Mouse (Mus musculus): ENCODE data around the gene Nckap5l. TPM values are rescaled to one million over a fixed set of nuclear protein-coding genes. Genes with fewer than 3 reads are reported as not detected.
A peak's percentile ranks its signal among the peaks of the same experiment; 100 is the strongest.

Nckap5l gene
- 1.3 and 1.6 TPM in 2 replicates for polyA plus RNA-seq (2012; rRNA removed)

- peak; percentile 61 for DNase-seq (ENCODE audit: low read depth, low spot score)
These were observed at the start of gene Nckap5l for GRCm38 (mm10) chr15:99457606-99458401. Gene Nckap5l, minus strand, starts transcription at chr15:99457748.

GRCm38 (mm10) chr15:99505324-99506095 is 48.0 kb upstream of the Nckap5l start:
- 68% methylated on average over 15 of the region's 15 CpGs for whole genome bisulfite sequencing
- DNase-seq (ENCODE audit: low read depth, low spot score): no peak

More at GRCm38 (mm10) chr15:99457606-99458401, at the start of gene Nckap5l:
- under 1% methylated on average over 42 of the region's 45 CpGs for WGBS

- 77% methylated on average over 5 of the region's 5 CpGs for WGBS
- DNase-seq (ENCODE audit: low read depth, low spot score): no peak
These were observed 45.7 kb upstream of the Nckap5l start for GRCm38 (mm10) chr15:99503256-99503655.

GRCm38 (mm10) chr15:99502311-99502831 is 44.8 kb upstream of the Nckap5l start:
- 46% methylated on average over 12 of the region's 12 CpGs for WGBS
- no peak for DNase-seq (ENCODE audit: low read depth, low spot score)

- no peak for DNase-seq (ENCODE audit: low read depth, low spot score)
- WGBS: 81% methylated on average over 20 of the region's 20 CpGs
These were observed 44.0 kb upstream of the Nckap5l start for GRCm38 (mm10) chr15:99501292-99502260.

- WGBS: 46% methylated on average over 5 of the region's 5 CpGs
- no peak for DNase-seq (ENCODE audit: low read depth, low spot score)
These were observed 42.8 kb upstream of the Nckap5l start for GRCm38 (mm10) chr15:99500320-99500719.

GRCm38 (mm10) chr15:99499726-99500125 is 42.2 kb upstream of the Nckap5l start:
- no peak for DNase-seq (ENCODE audit: low read depth, low spot score)
- WGBS: 74% methylated on average over 6 of the region's 6 CpGs

DNA sequence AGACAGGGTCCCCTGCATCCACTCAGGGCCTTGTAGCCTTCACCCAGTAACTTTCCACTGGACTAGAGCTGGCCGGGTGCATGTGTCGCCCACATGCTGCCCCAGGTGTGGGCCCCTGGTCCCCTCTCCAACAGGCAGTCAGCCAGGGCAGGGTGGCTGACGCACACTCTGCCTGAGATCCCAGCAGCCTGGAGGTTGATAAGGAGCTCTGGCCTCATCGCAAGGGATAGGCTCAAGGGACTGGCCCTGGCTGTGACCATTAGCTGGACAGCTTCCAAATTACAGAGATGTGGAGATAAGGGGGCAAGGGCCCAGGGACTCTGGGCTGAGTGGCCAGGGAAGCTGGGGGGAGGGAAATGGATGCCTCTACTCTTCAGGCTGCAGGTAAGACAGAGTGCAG is 41.2 kb upstream of the Nckap5l start:
- DNase-seq (ENCODE audit: low read depth, low spot score): no peak
- WGBS: 21% methylated on average over 4 of the region's 4 CpGs

DNA sequence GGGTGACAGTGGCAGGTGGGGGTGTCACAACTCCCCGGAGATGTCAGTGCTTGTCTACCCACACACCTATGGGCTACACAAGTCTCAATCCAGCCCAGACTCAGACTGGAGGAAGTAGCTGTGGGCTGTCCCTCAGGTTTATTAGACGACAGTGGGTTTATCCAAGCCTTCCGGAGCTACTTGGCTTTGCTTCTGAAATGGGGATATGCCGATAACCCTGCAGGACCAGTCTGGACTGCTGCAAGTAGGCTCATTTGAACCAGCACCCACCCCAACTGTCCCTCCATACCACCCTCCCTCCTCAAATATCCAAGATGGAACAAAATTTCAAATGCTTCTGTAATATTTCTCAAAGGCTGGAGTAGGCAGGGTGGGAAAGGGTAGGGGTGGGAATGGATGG is 40.8 kb upstream of the Nckap5l start:
- 50% methylated on average over 4 of the region's 4 CpGs for WGBS
- no peak for DNase-seq (ENCODE audit: low read depth, low spot score)

DNA sequence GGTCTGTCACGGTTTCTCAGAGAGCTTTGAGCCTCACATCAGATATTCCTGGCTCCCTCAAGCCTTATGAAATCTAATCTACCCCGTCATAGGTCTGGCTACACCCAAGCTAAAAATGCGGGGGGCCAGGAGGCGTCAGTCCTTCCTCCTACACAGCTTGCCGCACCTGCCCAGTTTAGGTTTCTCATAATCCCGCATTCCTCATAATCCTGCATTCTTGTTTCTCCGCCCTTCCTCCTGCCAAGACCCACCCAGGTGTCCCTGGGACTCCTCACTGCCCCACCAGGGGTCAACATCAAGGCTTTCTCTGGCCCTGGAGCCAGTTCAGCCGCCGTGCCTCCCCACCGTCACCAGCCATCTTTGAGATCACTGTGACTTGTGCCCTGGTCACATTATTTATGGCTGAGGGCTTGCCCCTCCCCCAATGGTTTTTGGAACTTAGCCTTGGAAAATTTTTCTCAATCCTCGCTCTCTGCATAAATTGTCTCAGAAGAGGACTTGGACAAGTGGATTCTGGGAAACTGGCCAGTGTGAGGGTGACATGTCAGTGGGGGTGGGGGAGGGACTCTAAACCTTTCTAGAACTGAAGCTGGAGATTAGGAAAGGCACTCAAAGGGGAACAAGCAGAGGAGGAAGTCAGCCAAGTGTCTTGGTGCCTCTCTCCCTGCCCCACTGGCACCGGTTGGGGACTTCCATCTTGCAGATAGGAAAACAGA is 40.1 kb upstream of the Nckap5l start:
- WGBS: 44% methylated on average over 12 of the region's 12 CpGs
- no peak for DNase-seq (ENCODE audit: low read depth, low spot score)

DNA sequence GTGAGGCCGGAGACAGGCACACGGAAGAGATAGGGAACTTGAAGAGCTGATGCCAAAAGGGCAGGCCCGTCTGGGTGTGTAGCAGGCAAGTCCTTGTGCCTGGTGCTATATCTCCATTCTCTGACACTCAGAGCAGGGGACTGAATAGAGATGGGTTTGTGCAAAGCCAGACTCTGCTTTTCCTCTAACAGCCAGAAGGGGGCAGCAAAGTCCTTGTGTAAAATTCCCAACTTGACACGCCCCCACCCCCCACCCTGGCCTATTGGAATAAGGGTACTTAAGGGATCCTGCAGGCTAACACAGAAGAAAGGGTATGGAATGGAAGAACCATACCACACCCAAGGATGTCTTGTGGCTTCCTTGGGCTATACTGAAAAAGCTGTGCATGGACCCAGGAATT is 39.5 kb upstream of the Nckap5l start:
- DNase-seq (ENCODE audit: low read depth, low spot score): no peak
- WGBS: 4% methylated on average over 4 of the region's 4 CpGs

DNA sequence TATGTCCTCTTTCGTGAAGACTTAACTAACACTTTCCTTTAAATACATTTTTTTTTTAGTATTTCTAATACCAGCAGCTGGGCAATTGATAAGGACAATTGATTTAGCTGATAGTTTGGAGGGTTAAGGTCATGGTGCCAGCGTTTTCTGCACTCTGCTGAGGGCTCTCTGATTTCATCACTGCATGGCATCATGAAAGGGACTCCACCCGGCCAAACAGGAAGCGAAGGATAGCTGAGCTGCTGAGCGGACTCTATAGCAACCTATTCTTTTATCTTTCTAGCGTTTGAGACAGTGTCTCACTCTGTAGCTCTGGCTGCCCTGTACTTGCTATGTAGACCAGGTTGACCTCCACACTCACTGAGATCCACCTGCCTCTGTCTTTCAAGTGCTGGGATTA is 27.2 kb upstream of the Nckap5l start:
- no peak for DNase-seq (ENCODE audit: low read depth, low spot score)
- WGBS: 52% methylated on average over 6 of the region's 6 CpGs

- WGBS: 79% methylated on average over 1 of the region's 1 CpGs
- no peak for DNase-seq (ENCODE audit: low read depth, low spot score)
These were observed 18.3 kb upstream of the Nckap5l start for GRCm38 (mm10) chr15:99475814-99476213.

- peak; percentile 46 for DNase-seq (ENCODE audit: low read depth, low spot score)
- WGBS: under 1% methylated on average over 26 of the region's 26 CpGs
These were observed 17.0 kb upstream of the Nckap5l start, which contains the start of gene Bcdin3d for GRCm38 (mm10) chr15:99474576-99474926. Gene Bcdin3d, minus strand, starts transcription at chr15:99474730.

GRCm38 (mm10) chr15:99473801-99474575 is 16.4 kb upstream of the Nckap5l start:
- 3% methylated on average over 38 of the region's 38 CpGs for WGBS

DNA sequence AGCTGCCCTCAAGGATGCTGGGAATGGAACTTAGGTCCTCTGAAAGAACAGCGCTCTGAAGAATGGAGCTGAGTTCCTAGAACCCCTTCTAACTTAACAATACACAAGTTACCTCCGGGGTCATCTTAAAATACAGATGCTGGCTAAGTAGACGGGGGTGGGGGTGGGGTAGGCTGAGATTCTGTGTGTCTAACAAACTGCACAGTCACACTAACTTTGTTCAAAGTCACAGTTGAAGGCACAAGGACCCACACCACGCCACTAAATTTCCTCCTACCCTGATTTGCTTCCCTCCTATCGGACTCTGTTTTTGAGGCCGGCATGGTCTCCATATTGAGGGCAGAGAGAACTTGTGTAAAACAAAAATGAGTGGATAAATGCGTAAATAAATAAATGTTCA is 15.4 kb upstream of the Nckap5l start:
- 84% methylated on average over 7 of the region's 7 CpGs for WGBS
- no peak for DNase-seq (ENCODE audit: low read depth, low spot score)

More at GRCm38 (mm10) chr15:99473801-99474575, 16.4 kb upstream of the Nckap5l start:
- DNase-seq (ENCODE audit: low read depth, low spot score): peak; percentile 47

DNA sequence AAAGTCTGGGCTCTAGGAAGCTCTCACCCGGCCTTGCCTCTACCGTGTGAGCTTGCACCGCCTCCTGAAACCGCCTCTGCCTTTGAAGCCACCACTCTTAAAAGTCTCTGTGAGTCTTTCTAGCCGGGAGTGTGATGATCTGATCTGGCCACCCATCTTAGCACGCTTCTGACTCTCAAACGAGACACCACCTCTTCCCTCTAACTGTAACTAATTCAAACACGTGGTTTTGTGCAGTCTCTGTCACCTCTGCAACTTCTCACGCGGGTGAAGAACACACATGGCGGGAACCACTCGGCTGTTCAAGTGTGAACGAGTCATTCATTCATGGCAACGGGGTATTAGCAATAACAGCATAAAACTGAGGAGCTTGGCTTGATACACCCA is 14.1 kb upstream of the Nckap5l start:
- WGBS: 70% methylated on average over 14 of the region's 14 CpGs
- no peak for DNase-seq (ENCODE audit: low read depth, low spot score)

All from large intestine, adult 2 months (tissue).